Mouse (Mus musculus) midbrain, postnatal 0 days (tissue): ENCODE measurements at regions not wholly inside any gene's neighbourhood (a gene's known extent, or its start where the extent isn't known, plus 50 kb on each side); places are given as distances from the start of the nearest gene placed in this dataset.
"Not testable (repeated sequence)": the region's sequence is repeated elsewhere in the genome, so short reads cannot be mapped to it uniquely, and the experiment has no call there.

Experiments
- ATAC-seq: fragments of 200-750 bp; cut with Nextera tagmentation; 2 replicates; pipeline ENCODE4 v1.8.0; 2017; ENCODE audit warnings: moderate number of reproducible peaks, mild to moderate bottlenecking, moderate TSS enrichment, moderate library complexity; ENCODE audit not compliant: low FRiP score
- DNase-seq: peaks from one replicate; pipeline ENCODE4 v3.0.0-alpha.2; 2015; ENCODE audit warnings: low spot score
- H3K27ac ChIP-seq: fragments of 300-500 bp; sonication (generic); 2 replicates; pipeline ENCODE4 v1.5.1; 2014; ENCODE audit warnings: low read depth, mild to moderate bottlenecking, low read length, mixed read lengths
- H3K27me3 ChIP-seq: fragments of 300-500 bp; sonication (generic); 2 replicates; pipeline ENCODE4 v1.6.1; 2014; ENCODE audit warnings: low read length, control low read depth, mixed read lengths; ENCODE audit not compliant: insufficient read depth
- H3K36me3 ChIP-seq: fragments of 300-500 bp; sonication (generic); 2 replicates; pipeline ENCODE4 v1.6.1; 2014; ENCODE audit warnings: low read length, control low read depth, mixed read lengths; ENCODE audit not compliant: insufficient read depth
- H3K4me1 ChIP-seq: fragments of 300-500 bp; sonication (generic); 2 replicates; pipeline ENCODE4 v1.6.1; 2014; ENCODE audit warnings: mild to moderate bottlenecking, control low read depth, antibody characterized with exemption, low read length, mixed read lengths; ENCODE audit not compliant: insufficient read depth
- H3K4me2 ChIP-seq: fragments of 300-500 bp; sonication (generic); 2 replicates; pipeline ENCODE4 v1.6.1; 2014; ENCODE audit warnings: low read depth, mild to moderate bottlenecking, low read length, mixed read lengths; ENCODE audit not compliant: poor library complexity, severe bottlenecking
- H3K4me3 ChIP-seq: fragments of 300-500 bp; sonication (generic); 2 replicates; pipeline ENCODE4 v1.5.1; 2014; ENCODE audit warnings: low read depth, mild to moderate bottlenecking, low read length, moderate library complexity
- H3K9ac ChIP-seq: fragments of 300-500 bp; sonication (generic); replicated peaks from 2 replicates; pipeline ENCODE4 v1.6.1; 2014; ENCODE audit warnings: mild to moderate bottlenecking, low read length, moderate library complexity, mixed read lengths; ENCODE audit not compliant: poor library complexity, severe bottlenecking
- H3K9me3 ChIP-seq: fragments of 300-500 bp; sonication (generic); 2 replicates; pipeline ENCODE4 v1.6.1; 2016; ENCODE audit warnings: low read length, control low read depth
- CTCF ChIP-seq: IDR thresholded peaks from 2 replicates; pipeline ENCODE4 v1.5.1; 2016; ENCODE audit warnings: antibody characterized with exemption, mild to moderate bottlenecking
- WGBS: fragments of 180-500 bp; shearing (Covaris S2); extraction: QIAGEN DNeasy Blood & Tissue Kit; methylation state at CpG from one replicate; pipeline ENCODE4 v1.1.7; 2014; 5-methylcytosine and 5-hydroxymethylcytosine counted together

GRCm38 (mm10) chr10:86636953-86637376, 68.3 kb downstream of the Hsp90b1 start:
- not testable (repeated sequence) for H3K27me3 ChIP-seq, H3K9me3 ChIP-seq, H3K36me3 ChIP-seq, H3K27ac ChIP-seq, H3K4me1 ChIP-seq, H3K9ac ChIP-seq
- Histone ChIP-seq H3K4me3 (peak overlapping the region; percentile 23; the same call in 1 of the 2 replicates), H3K4me2 (peak overlapping the region; percentile 45)
- 4% methylated on average over 14 of the region's 14 CpGs for WGBS
- DNase-seq (peak; percentile 74), ATAC-seq (peak; percentile 89)
- TF ChIP-seq CTCF = peak; percentile 78

GRCm38 (mm10) chr10:86636515-86636914, 68.8 kb downstream of the Hsp90b1 start:
- 30% methylated on average over 6 of the region's 6 CpGs for WGBS
- Histone ChIP-seq H3K4me3 (peak overlapping the region; percentile 23; the same call in 1 of the 2 replicates), H3K4me2 (peak overlapping the region; percentile 45)
- not testable (repeated sequence) for DNase-seq, ATAC-seq, H3K27ac ChIP-seq, H3K4me1 ChIP-seq, H3K9me3 ChIP-seq, H3K36me3 ChIP-seq, H3K9ac ChIP-seq, H3K27me3 ChIP-seq

- not testable (repeated sequence) for H3K9me3 ChIP-seq, H3K4me2 ChIP-seq, ATAC-seq, H3K27ac ChIP-seq, DNase-seq, H3K4me1 ChIP-seq, H3K36me3 ChIP-seq, H3K9ac ChIP-seq, H3K27me3 ChIP-seq, H3K4me3 ChIP-seq
Measured at GRCm38 (mm10) chr10:86626734-86627133, 78.6 kb downstream of the Hsp90b1 start.

- ATAC-seq, H3K4me1 ChIP-seq, H3K27ac ChIP-seq: not testable (repeated sequence)
Measured at GRCm38 (mm10) chr10:86617958-86618664, 87.2 kb downstream of the Hsp90b1 start.

GRCm38 (mm10) chr10:86612341-86612740, 93.0 kb downstream of the Hsp90b1 start:
- H3K9ac ChIP-seq, H3K4me1 ChIP-seq, DNase-seq, H3K36me3 ChIP-seq, H3K4me2 ChIP-seq, H3K9me3 ChIP-seq, ATAC-seq, H3K4me3 ChIP-seq, H3K27me3 ChIP-seq, H3K27ac ChIP-seq: not testable (repeated sequence)
- WGBS = 52% methylated on average over 1 of the region's 1 CpGs

More at GRCm38 (mm10) chr10:86617958-86618664, 87.2 kb downstream of the Hsp90b1 start:
- H3K4me2 ChIP-seq, H3K4me3 ChIP-seq, H3K9ac ChIP-seq, DNase-seq, H3K9me3 ChIP-seq, H3K36me3 ChIP-seq, H3K27me3 ChIP-seq: not testable (repeated sequence)
- WGBS = 84% methylated on average over 6 of the region's 6 CpGs

- peak; percentile 11 for DNase-seq
- H3K4me2 ChIP-seq, H3K4me1 ChIP-seq, H3K27me3 ChIP-seq, H3K9me3 ChIP-seq, ATAC-seq, H3K9ac ChIP-seq, H3K27ac ChIP-seq, H3K4me3 ChIP-seq, H3K36me3 ChIP-seq: not testable (repeated sequence)
- WGBS = 64% methylated on average over 2 of the region's 2 CpGs
- peak; percentile 62 for TF ChIP-seq CTCF
Measured at GRCm38 (mm10) chr10:86610027-86610426, 95.3 kb downstream of the Hsp90b1 start.
